Comparison of ENCODE assay signal across 8 mouse cellular contexts in genomic region chr19:57609361-57610057, GRCm38 (mm10). TPM values are rescaled to one million over a fixed set of nuclear protein-coding genes. Genes with fewer than 3 reads are reported as not detected.
A peak's percentile ranks its signal among the peaks of the same experiment; 100 is the strongest.
DNase-seq lines count a peak whose midpoint lies in the region; ATAC-seq and TF ChIP-seq lines count a peak whose summit lies in the region.

No protein-coding gene starts in this region.

- peak overlapping the region; percentile 17; the same call in 1 of the 2 replicates for H3K9ac ChIP-seq in liver, adult 2 months (ENCODE audit: low read depth, low read length)
- H3K9ac ChIP-seq in lung, postnatal 0 days (replicated peaks; ENCODE audit: low read depth): peak overlapping the region; percentile 92

- H3K27me3 ChIP-seq in liver, adult 2 months (ENCODE audit: control insufficient read depth, insufficient read depth, low read length): no peaks in the 10 kb centered on the region
- H3K27me3 ChIP-seq in kidney, adult 2 months (replicated peaks; ENCODE audit: control insufficient read depth, insufficient read depth, low read length): no peaks in the 10 kb centered on the region
- no peaks in the 10 kb centered on the region for H3K27me3 ChIP-seq in lung, postnatal 0 days (replicated peaks; ENCODE audit: insufficient read depth, low read length)

- H3K4me3 ChIP-seq in liver, adult 2 months (ENCODE audit: insufficient read depth, low read depth, low read length): peak overlapping the region; percentile 89; the same call in 1 of the 2 replicates
- H3K4me3 ChIP-seq in kidney, adult 2 months (ENCODE audit: insufficient read depth, low read depth, low read length): peak overlapping the region; percentile 92; the same call in 1 of the 2 replicates
- H3K4me3 ChIP-seq in lung, postnatal 0 days (ENCODE audit: low read depth, low read length): peak overlapping the region; percentile 95

- H3K9me3 ChIP-seq in lung, postnatal 0 days (ENCODE audit: low read length): no peaks in the 10 kb centered on the region

- TF ChIP-seq POLR2A in liver, adult 2 months (IDR thresholded peaks at IDR 0.05; ENCODE audit: extremely low read depth, insufficient read depth, low read length): no peak
- no peak for TF ChIP-seq POLR2A in kidney, adult 2 months (IDR thresholded peaks at IDR 0.05; ENCODE audit: low read depth, low read length)

- peak; percentile 58 for ATAC-seq in common myeloid progenitor, adult 5-6 weeks (replicated peaks; ENCODE audit: low read depth, poor library complexity, severe bottlenecking)
- peak; percentile 46 for ATAC-seq in lung, postnatal 0 days

- TF ChIP-seq CTCF in liver, adult 2 months (IDR thresholded peaks at IDR 0.05; ENCODE audit: low read depth, low read length): no peak
- no peak for TF ChIP-seq CTCF in kidney, adult 2 months (conservative IDR thresholded peaks at IDR 0.05; ENCODE audit: insufficient read depth, insufficient read length, low read depth, low read length)
- no peak for TF ChIP-seq CTCF in lung, postnatal 0 days (IDR thresholded peaks at IDR 0.05)

- H3K4me2 ChIP-seq in lung, postnatal 0 days (replicated peaks; ENCODE audit: low read depth, low read length): peak overlapping the region; percentile 99

- peaks cover 3% of the 10 kb centered on the region for H3K4me1 ChIP-seq in liver, adult 2 months (ENCODE audit: control insufficient read depth, insufficient read depth, low read length)
- H3K4me1 ChIP-seq in kidney, adult 2 months (ENCODE audit: control insufficient read depth, insufficient read depth, low read length): peaks cover 4% of the 10 kb centered on the region; the same call in 1 of the 2 replicates
- 0 out of 2 replicates have a peak, but pooled peaks cover 3% of the 10 kb centered on the region for H3K4me1 ChIP-seq in lung, postnatal 0 days (ENCODE audit: insufficient read depth, low read depth, low read length)

- 0 out of 2 replicates have a peak, but pooled peaks have one; percentile 30 for TF ChIP-seq EP300 in lung, postnatal 0 days (IDR thresholded peaks at IDR 0.05)

- peak; percentile 61 for DNase-seq in liver, adult 2 months (ENCODE audit: extremely low read depth, low read depth, low spot score)
- no peak for DNase-seq in liver
- DNase-seq in heart, adult 9 months (ENCODE audit: low spot score in 2 of 2): peak; percentile 70 to 81
- peak; percentile 65 for DNase-seq in kidney, adult 2 months
- DNase-seq in lung, postnatal 0 days (ENCODE audit: low spot score): peak; percentile 92
- peak; percentile 31 for DNase-seq in retina, embryonic 14.5 days (ENCODE audit: low spot score)
- no peak for DNase-seq in layer of hippocampus, adult 8-10 months (ENCODE audit: low spot score in 2 of 2)

- 31% methylated on average over 12 of the region's 12 CpGs for WGBS in liver, adult 2 months
- WGBS in kidney, adult 2 months: 22% methylated on average over 12 of the region's 12 CpGs
- 3% methylated on average over 12 of the region's 12 CpGs for WGBS in lung, postnatal 0 days

- H3K79me2 ChIP-seq in liver, adult 2 months (ENCODE audit: control insufficient read depth, insufficient read depth, low read length): peaks cover 12% of the 10 kb centered on the region

- no peak overlapping the region for H3K27ac ChIP-seq in liver, adult 2 months (replicated peaks; ENCODE audit: insufficient read depth, low read depth, low read length)
- H3K27ac ChIP-seq in kidney, adult 2 months (ENCODE audit: insufficient read depth, low read depth, low read length): no peak overlapping the region; the same call in 1 of the 2 replicates
- peak overlapping the region; percentile 97 for H3K27ac ChIP-seq in lung, postnatal 0 days (ENCODE audit: low read length)

- no peaks in the 10 kb centered on the region for H3K36me3 ChIP-seq in liver, adult 2 months (ENCODE audit: control insufficient read depth, insufficient read depth, low read length)
- no peaks in the 10 kb centered on the region for H3K36me3 ChIP-seq in kidney, adult 2 months (ENCODE audit: control insufficient read depth, insufficient read depth, low read length)
- no peaks in the 10 kb centered on the region for H3K36me3 ChIP-seq in lung, postnatal 0 days (ENCODE audit: insufficient read depth, low read length)

RNA-seq across cellular contexts. Expression of gene Atrnl1, which starts 1.3 kb away (rescaled TPM):
- 25.4 TPM in 2 replicates for total RNA-seq in liver, adult 2 months (2014; rRNA removed)
- 4.8 and 5.2 TPM in 2 replicates for polyA plus RNA-seq in liver, adult 2 months (2012; rRNA removed)
- 4.9 and 6.6 TPM in 2 replicates for total RNA-seq in common myeloid progenitor, adult 5-6 weeks (2017)
- polyA plus RNA-seq in kidney, adult 2 months (2012; rRNA removed): 13.4 and 13.7 TPM in 2 replicates
- 4.5 and 5.2 TPM in 2 replicates for polyA plus RNA-seq in lung, postnatal 0 days (2015; fragmentation: Nextera tagmentation; extraction: Ambion mirVana)
- 10 to 100 TPM; 60.7 to 70.3 (median 65.2) TPM for total RNA-seq in layer of hippocampus, adult 8-10 months (2022)

Comparison
In these comparisons a context has a peak if more than half of its experiments do, and no peak if none do; other contexts are left out.
1. DNase-seq: peak in liver, adult 2 months (single experiment), heart, adult 9 months (2 of 2), kidney, adult 2 months (single experiment), lung, postnatal 0 days (single experiment) and retina, embryonic 14.5 days (single experiment); none in liver (single experiment) and layer of hippocampus, adult 8-10 months (0 of 2).
2. Peak in every context shown above with its lines, with median percentiles within 50 percentile points of each other: H3K4me3 ChIP-seq.